Mouse (Mus musculus) embryo, embryonic 11 days (tissue): ENCODE data around the gene Olfr380.

Experiments
- DNase-seq: peaks from one replicate; pipeline ENCODE4 v3.0.0-alpha.2; 2015

The Olfr380 gene

DNA sequence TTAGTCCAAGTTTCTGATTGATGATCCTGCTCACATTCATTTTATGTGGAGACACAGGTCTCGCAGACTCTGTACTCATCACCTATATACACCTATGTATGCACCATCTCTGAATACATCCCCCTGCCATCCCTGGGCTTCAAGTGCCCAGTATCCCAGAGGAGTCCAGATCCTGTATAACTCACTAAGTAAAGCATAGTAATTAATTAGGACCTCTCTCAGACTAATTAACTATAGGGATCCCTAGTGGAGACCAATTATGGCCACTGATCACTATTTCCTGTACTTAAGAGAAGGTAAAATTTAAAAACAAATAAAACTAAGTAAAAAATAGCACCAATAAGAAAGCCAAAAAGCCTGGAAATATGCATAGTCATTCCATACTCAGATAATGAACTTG is at the start of gene Olfr380:
TSS of gene Olfr380 (minus strand) at position 101 of the 400 bp plus-strand sequence.
- DNase-seq, result no peak

DNA sequence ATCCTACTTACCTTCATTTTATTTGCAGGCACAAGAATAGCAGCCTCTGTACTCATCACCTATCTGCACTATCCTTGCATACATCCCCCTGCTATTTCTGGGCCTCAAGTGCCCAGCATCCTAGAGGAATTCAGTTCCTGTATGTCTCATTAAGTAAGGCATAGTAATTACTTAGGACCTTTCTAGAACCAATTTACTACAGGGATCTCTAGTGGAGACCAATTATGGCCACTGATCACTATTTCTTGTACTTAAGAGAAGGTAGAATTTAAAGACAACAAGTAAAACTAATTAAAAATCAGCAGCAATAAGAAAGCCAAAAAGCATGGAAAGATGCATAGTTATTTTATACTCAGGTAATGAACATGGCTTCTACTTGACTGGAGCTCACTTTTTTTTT is 34.2 kb upstream of the Olfr380 start, which contains the start of gene Olfr381:
TSS of gene Olfr381 (minus strand) at position 101 of the 400 bp plus-strand sequence.
- no peak for DNase-seq

DNA sequence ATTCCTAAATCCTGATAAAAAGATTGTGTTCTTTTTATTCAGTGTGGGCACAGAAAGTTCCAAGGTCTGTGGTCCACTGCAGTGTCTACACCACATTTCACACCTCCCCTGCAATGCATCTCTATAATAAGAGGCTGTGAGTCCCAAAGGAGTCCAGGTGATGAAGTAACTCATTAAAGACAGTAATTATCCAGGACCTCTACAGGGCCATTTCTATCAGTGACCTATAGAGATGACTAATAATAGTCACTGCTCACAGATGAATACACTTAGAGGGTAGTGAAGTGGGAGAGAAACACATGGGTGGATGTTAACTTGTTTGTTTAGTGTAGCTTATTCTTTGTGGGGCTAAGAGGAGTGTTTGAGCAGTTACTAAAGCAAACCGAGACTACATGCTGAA is 28.9 kb downstream of the Olfr380 start, which contains the start of gene Olfr378:
TSS of gene Olfr378 (minus strand) at position 101 of the 400 bp plus-strand sequence.
- DNase-seq, result no peak
